Mouse (Mus musculus): ENCODE data around the gene Grk3. TPM values are rescaled to one million over a fixed set of nuclear protein-coding genes. Genes with fewer than 3 reads are reported as not detected.
A peak's percentile ranks its signal among the peaks of the same experiment; 100 is the strongest.

The Grk3 gene
- polyA plus RNA-seq, 1 experiment from 2014 or later: 17.9 TPM

- Histone ChIP-seq H3K27ac (peak overlapping the region; percentile 33; the same call in 1 of the 2 replicates), H3K9me3 (no peaks in the 10 kb centered on the region), H3K4me3 (no peak overlapping the region), H3K4me2 (no peak overlapping the region), H3K27me3 (no peaks in the 10 kb centered on the region), H3K9ac (no peak overlapping the region), H3K36me3 (peaks cover 16% of the 10 kb centered on the region; the same call in 1 of the 2 replicates), H3K4me1 (peaks cover 38% of the 10 kb centered on the region)
- 61% methylated on average over 11 of the region's 11 CpGs for WGBS
- peak; percentile 65; the same call in 1 of the 2 replicates for ATAC-seq (ENCODE audit: insufficient number of reproducible peaks, insufficient read depth, low FRiP score, low TSS enrichment, low read depth)
Observed at GRCm38 (mm10) chr5:112932878-112933567, 82.6 kb downstream of the Grk3 start.

- Histone ChIP-seq H3K4me3 (no peak overlapping the region), H3K27ac (no peak overlapping the region), H3K9ac (no peak overlapping the region), H3K9me3 (no peaks in the 10 kb centered on the region), H3K27me3 (no peaks in the 10 kb centered on the region), H3K4me2 (no peak overlapping the region), H3K4me1 (peaks cover 39% of the 10 kb centered on the region), H3K36me3 (peaks cover 17% of the 10 kb centered on the region; the same call in 1 of the 2 replicates)
- no peak for ATAC-seq (ENCODE audit: insufficient number of reproducible peaks, insufficient read depth, low FRiP score, low TSS enrichment, low read depth)
- 83% methylated on average over 5 of the region's 5 CpGs for WGBS
Observed at GRCm38 (mm10) chr5:112931901-112932300, 83.7 kb downstream of the Grk3 start.

- no peaks in the 10 kb centered on the region for H3K9me3 ChIP-seq
- H3K9ac ChIP-seq: no peak overlapping the region
- H3K27ac ChIP-seq: peak overlapping the region; percentile 7; the same call in 1 of the 2 replicates
- no peak for ATAC-seq (ENCODE audit: insufficient number of reproducible peaks, insufficient read depth, low FRiP score, low TSS enrichment, low read depth)
- WGBS: 46% methylated on average over 10 of the region's 10 CpGs
- peaks cover 27% of the 10 kb centered on the region for H3K36me3 ChIP-seq
- H3K4me1 ChIP-seq: peaks cover 20% of the 10 kb centered on the region
- H3K4me3 ChIP-seq: no peak overlapping the region
- no peak overlapping the region for H3K4me2 ChIP-seq
- no peaks in the 10 kb centered on the region for H3K27me3 ChIP-seq
Observed at GRCm38 (mm10) chr5:112928201-112928881, 87.2 kb downstream of the Grk3 start.

- Histone ChIP-seq H3K27me3 (no peaks in the 10 kb centered on the region), H3K4me3 (no peak overlapping the region), H3K4me2 (no peak overlapping the region), H3K4me1 (peaks cover 11% of the 10 kb centered on the region), H3K9ac (no peak overlapping the region), H3K9me3 (no peaks in the 10 kb centered on the region), H3K27ac (no peak overlapping the region), H3K36me3 (peaks cover 27% of the 10 kb centered on the region)
- ATAC-seq (ENCODE audit: insufficient number of reproducible peaks, insufficient read depth, low FRiP score, low TSS enrichment, low read depth): no peak
- 94% methylated on average over 5 of the region's 5 CpGs for WGBS
Observed at GRCm38 (mm10) chr5:112925422-112925821, 90.2 kb downstream of the Grk3 start.

- H3K9me3 ChIP-seq: no peaks in the 10 kb centered on the region
- H3K4me3 ChIP-seq: no peak overlapping the region
- H3K4me2 ChIP-seq: no peak overlapping the region
- no peak overlapping the region for H3K27ac ChIP-seq
- H3K36me3 ChIP-seq: peaks cover 29% of the 10 kb centered on the region
- no peaks in the 10 kb centered on the region for H3K27me3 ChIP-seq
- no peak overlapping the region for H3K9ac ChIP-seq
- H3K4me1 ChIP-seq: peaks cover 11% of the 10 kb centered on the region
- WGBS: 84% methylated on average over 8 of the region's 8 CpGs
- no peak for ATAC-seq (ENCODE audit: insufficient number of reproducible peaks, insufficient read depth, low FRiP score, low TSS enrichment, low read depth)
Observed at GRCm38 (mm10) chr5:112924806-112925205, 90.8 kb downstream of the Grk3 start.

- Histone ChIP-seq H3K4me3 (no peak overlapping the region), H3K9me3 (no peaks in the 10 kb centered on the region), H3K27ac (no peak overlapping the region; the same call in 1 of the 2 replicates), H3K9ac (no peak overlapping the region), H3K27me3 (no peaks in the 10 kb centered on the region), H3K4me1 (peaks cover 11% of the 10 kb centered on the region), H3K36me3 (peaks cover 24% of the 10 kb centered on the region), H3K4me2 (no peak overlapping the region)
- ATAC-seq (ENCODE audit: insufficient number of reproducible peaks, insufficient read depth, low FRiP score, low TSS enrichment, low read depth): no peak
- 92% methylated on average over 14 of the region's 14 CpGs for WGBS
Observed at GRCm38 (mm10) chr5:112923841-112924240, 91.8 kb downstream of the Grk3 start.

- Histone ChIP-seq H3K36me3 (peaks cover 23% of the 10 kb centered on the region), H3K4me2 (no peak overlapping the region), H3K4me1 (no peaks in the 10 kb centered on the region), H3K27ac (no peak overlapping the region), H3K27me3 (no peaks in the 10 kb centered on the region), H3K4me3 (no peak overlapping the region), H3K9ac (no peak overlapping the region), H3K9me3 (no peaks in the 10 kb centered on the region)
- no peak for ATAC-seq (ENCODE audit: insufficient number of reproducible peaks, insufficient read depth, low FRiP score, low TSS enrichment, low read depth)
Observed at GRCm38 (mm10) chr5:112921914-112922313, 93.7 kb downstream of the Grk3 start.

GRCm38 (mm10) chr5:112910381-112910780 lies 105.2 kb downstream of the Grk3 start:
- no peak overlapping the region for H3K27ac ChIP-seq
- no peak overlapping the region for H3K4me3 ChIP-seq
- WGBS: 64% methylated on average over 5 of the region's 5 CpGs
- H3K27me3 ChIP-seq: no peaks in the 10 kb centered on the region
- no peak for ATAC-seq (ENCODE audit: insufficient number of reproducible peaks, insufficient read depth, low FRiP score, low TSS enrichment, low read depth)
- peaks cover 10% of the 10 kb centered on the region for H3K36me3 ChIP-seq
- no peak overlapping the region for H3K9ac ChIP-seq
- no peak overlapping the region for H3K4me2 ChIP-seq
- peaks cover 6% of the 10 kb centered on the region; the same call in 1 of the 2 replicates for H3K9me3 ChIP-seq
- peaks cover 14% of the 10 kb centered on the region for H3K4me1 ChIP-seq

GRCm38 (mm10) chr5:112908169-112908614 lies 107.4 kb downstream of the Grk3 start:
- Histone ChIP-seq H3K4me1 (peaks cover 4% of the 10 kb centered on the region; the same call in 1 of the 2 replicates), H3K36me3 (no peaks in the 10 kb centered on the region), H3K27ac (no peak overlapping the region), H3K4me2 (no peak overlapping the region), H3K27me3 (no peaks in the 10 kb centered on the region), H3K9ac (no peak overlapping the region), H3K4me3 (no peak overlapping the region), H3K9me3 (peaks cover 6% of the 10 kb centered on the region; the same call in 1 of the 2 replicates)
- 28% methylated on average over 2 of the region's 2 CpGs for WGBS
- ATAC-seq (ENCODE audit: insufficient number of reproducible peaks, insufficient read depth, low FRiP score, low TSS enrichment, low read depth): no peak

GRCm38 (mm10) chr5:112907504-112907903 lies 108.1 kb downstream of the Grk3 start:
- Histone ChIP-seq H3K4me1 (peaks cover 4% of the 10 kb centered on the region; the same call in 1 of the 2 replicates), H3K9ac (no peak overlapping the region), H3K4me2 (no peak overlapping the region), H3K4me3 (no peak overlapping the region), H3K27me3 (no peaks in the 10 kb centered on the region), H3K9me3 (peaks cover 6% of the 10 kb centered on the region; the same call in 1 of the 2 replicates), H3K36me3 (no peaks in the 10 kb centered on the region), H3K27ac (no peak overlapping the region)
- ATAC-seq (ENCODE audit: insufficient number of reproducible peaks, insufficient read depth, low FRiP score, low TSS enrichment, low read depth): no peak
- 58% methylated on average over 6 of the region's 6 CpGs for WGBS

- H3K36me3 ChIP-seq: no peaks in the 10 kb centered on the region
- no peaks in the 10 kb centered on the region for H3K27me3 ChIP-seq
- no peak within 1 kb of the TSS for H3K4me3 ChIP-seq
- no peak within 1 kb of the TSS for H3K9ac ChIP-seq
- no peaks in the 10 kb centered on the region for H3K9me3 ChIP-seq
- WGBS: 75% methylated on average over 17 of the region's 17 CpGs
- no peak within 1 kb of the TSS for H3K4me2 ChIP-seq
- no peak within 1 kb of the TSS for H3K27ac ChIP-seq
- H3K4me1 ChIP-seq: no peaks in the 10 kb centered on the region
- no peak for ATAC-seq (ENCODE audit: insufficient number of reproducible peaks, insufficient read depth, low FRiP score, low TSS enrichment, low read depth)
Observed at GRCm38 (mm10) chr5:112895674-112896654, 119.6 kb downstream of the Grk3 start, which contains the start of gene Myo18b. Gene Myo18b (minus strand): TSS chr5:112896362.

All from embryonic facial prominence, embryonic 13.5 days (tissue).